Mouse (Mus musculus) liver, embryonic 15.5 days (tissue): ENCODE measurements around the gene Ccser1. TPM values are rescaled to one million over a fixed set of nuclear protein-coding genes. Genes with fewer than 3 reads are reported as not detected.

ENCODE experiments used
- ATAC-seq: fragments of 200-750 bp; cut with Nextera tagmentation; 2 replicates; pipeline ENCODE4 v1.8.0; 2017; ENCODE audit warnings: moderate number of reproducible peaks, mild to moderate bottlenecking, moderate library complexity; ENCODE audit not compliant: insufficient read depth
- H3K27ac ChIP-seq: fragments of 300-500 bp; sonication (generic); replicated peaks from 2 replicates; pipeline ENCODE4 v1.5.1; 2015; ENCODE audit warnings: mild to moderate bottlenecking, inconsistent platforms
- H3K27me3 ChIP-seq: fragments of 300-500 bp; sonication (generic); 2 replicates; pipeline ENCODE4 v1.6.1; 2015; ENCODE audit warnings: mild to moderate bottlenecking, inconsistent platforms
- H3K36me3 ChIP-seq: fragments of 300-500 bp; sonication (generic); replicated peaks from 2 replicates; pipeline ENCODE4 v1.6.1; 2015; ENCODE audit warnings: moderate library complexity, mild to moderate bottlenecking, inconsistent platforms
- H3K4me1 ChIP-seq: fragments of 300-500 bp; sonication (generic); replicated peaks from 2 replicates; pipeline ENCODE4 v1.6.1; 2015; ENCODE audit warnings: inconsistent platforms
- H3K4me2 ChIP-seq: fragments of 300-500 bp; sonication (generic); 2 replicates; pipeline ENCODE4 v1.6.1; 2015; ENCODE audit warnings: moderate library complexity, mild to moderate bottlenecking, inconsistent platforms
- H3K4me3 ChIP-seq: fragments of 300-500 bp; sonication (generic); replicated peaks from 2 replicates; pipeline ENCODE4 v1.5.1; 2015; ENCODE audit warnings: mild to moderate bottlenecking, inconsistent platforms
- H3K9ac ChIP-seq: fragments of 300-500 bp; sonication (generic); 2 replicates; pipeline ENCODE4 v1.6.1; 2015; ENCODE audit warnings: moderate library complexity, mild to moderate bottlenecking, inconsistent platforms
- H3K9me3 ChIP-seq: fragments of 300-500 bp; sonication (generic); replicated peaks from 2 replicates; pipeline ENCODE4 v1.6.1; 2016; ENCODE audit warnings: inconsistent platforms
- WGBS: fragments of 180-500 bp; shearing (Covaris S2); methylation state at CpG from one replicate; pipeline ENCODE4 v1.1.7; 2015; ENCODE audit warnings: mixed read lengths; ENCODE audit not compliant: insufficient replicate concordance; 5-methylcytosine and 5-hydroxymethylcytosine counted together
- polyA plus RNA-seq: library from polyadenylated mRNA; unstranded; fragments of >200 nt; fragmentation: Nextera tagmentation; extraction: Ambion mirVana; gene quantifications from 2 replicates; pipeline ENCODE4 v1.2.1, GENCODE M21; 2015

Gene Ccser1
- polyA plus RNA-seq, 1 experiment from 2014 or later: 0.23 TPM

- Histone ChIP-seq H3K4me3 (no peak overlapping the region), H3K9me3 (no peaks in the 10 kb centered on the region; the same call in 1 of the 2 replicates), H3K27me3 (no peaks in the 10 kb centered on the region), H3K27ac (no peak overlapping the region), H3K4me2 (no peak overlapping the region), H3K36me3 (no peaks in the 10 kb centered on the region), H3K9ac (no peak overlapping the region), H3K4me1 (no peaks in the 10 kb centered on the region)
- no peak for ATAC-seq
- WGBS: 76% methylated on average over 7 of the region's 7 CpGs
These were observed 363.4 kb downstream of the Ccser1 start for GRCm38 (mm10) chr6:61543459-61544044.

GRCm38 (mm10) chr6:61567551-61567950 lies 387.4 kb downstream of the Ccser1 start:
- H3K4me2 ChIP-seq: no peak overlapping the region
- no peak for ATAC-seq
- H3K4me3 ChIP-seq: no peak overlapping the region
- no peaks in the 10 kb centered on the region for H3K27me3 ChIP-seq
- H3K9ac ChIP-seq: no peak overlapping the region
- no peak overlapping the region for H3K27ac ChIP-seq
- H3K4me1 ChIP-seq: no peaks in the 10 kb centered on the region
- H3K36me3 ChIP-seq: no peaks in the 10 kb centered on the region
- WGBS: 44% methylated on average over 2 of the region's 2 CpGs
- no peaks in the 10 kb centered on the region for H3K9me3 ChIP-seq

- Histone ChIP-seq H3K4me3 (no peak overlapping the region), H3K36me3 (no peaks in the 10 kb centered on the region), H3K9ac (no peak overlapping the region), H3K4me1 (no peaks in the 10 kb centered on the region), H3K4me2 (no peak overlapping the region), H3K27me3 (no peaks in the 10 kb centered on the region), H3K27ac (no peak overlapping the region), H3K9me3 (no peaks in the 10 kb centered on the region)
- ATAC-seq: no peak
- WGBS: 62% methylated on average over 8 of the region's 8 CpGs
These were observed 387.8 kb downstream of the Ccser1 start for GRCm38 (mm10) chr6:61567967-61568366.

GRCm38 (mm10) chr6:61581696-61582095 lies 401.6 kb downstream of the Ccser1 start:
- no peaks in the 10 kb centered on the region for H3K27me3 ChIP-seq
- H3K9ac ChIP-seq: no peak overlapping the region
- no peaks in the 10 kb centered on the region for H3K36me3 ChIP-seq
- ATAC-seq: no peak
- no peak overlapping the region for H3K4me2 ChIP-seq
- H3K9me3 ChIP-seq: no peaks in the 10 kb centered on the region
- no peaks in the 10 kb centered on the region for H3K4me1 ChIP-seq
- no peak overlapping the region for H3K4me3 ChIP-seq
- H3K27ac ChIP-seq: no peak overlapping the region

GRCm38 (mm10) chr6:61588999-61589398 lies 408.9 kb downstream of the Ccser1 start:
- no peak overlapping the region for H3K27ac ChIP-seq
- WGBS: 60% methylated on average over 2 of the region's 2 CpGs
- ATAC-seq: no peak

GRCm38 (mm10) chr6:61601911-61602310 lies 421.8 kb downstream of the Ccser1 start:
- no peaks in the 10 kb centered on the region for H3K9me3 ChIP-seq
- H3K9ac ChIP-seq: no peak overlapping the region
- H3K27me3 ChIP-seq: no peaks in the 10 kb centered on the region
- WGBS: 73% methylated on average over 5 of the region's 5 CpGs
- H3K27ac ChIP-seq: no peak overlapping the region
- no peak for ATAC-seq
- no peaks in the 10 kb centered on the region for H3K36me3 ChIP-seq
- H3K4me3 ChIP-seq: no peak overlapping the region
- H3K4me1 ChIP-seq: no peaks in the 10 kb centered on the region
- H3K4me2 ChIP-seq: no peak overlapping the region

More at GRCm38 (mm10) chr6:61588999-61589398, 408.9 kb downstream of the Ccser1 start:
- no peaks in the 10 kb centered on the region for H3K36me3 ChIP-seq
- no peak overlapping the region for H3K4me2 ChIP-seq
- H3K27me3 ChIP-seq: no peaks in the 10 kb centered on the region
- H3K4me3 ChIP-seq: no peak overlapping the region
- no peaks in the 10 kb centered on the region for H3K4me1 ChIP-seq
- H3K9me3 ChIP-seq: no peaks in the 10 kb centered on the region
- no peak overlapping the region for H3K9ac ChIP-seq

- no peak overlapping the region for H3K4me2 ChIP-seq
- no peaks in the 10 kb centered on the region for H3K27me3 ChIP-seq
- H3K9me3 ChIP-seq: no peaks in the 10 kb centered on the region
- H3K27ac ChIP-seq: no peak overlapping the region
- no peak overlapping the region for H3K4me3 ChIP-seq
- H3K4me1 ChIP-seq: no peaks in the 10 kb centered on the region
- 55% methylated on average over 4 of the region's 4 CpGs for WGBS
- no peaks in the 10 kb centered on the region for H3K36me3 ChIP-seq
- ATAC-seq: no peak
- H3K9ac ChIP-seq: no peak overlapping the region
These were observed 434.8 kb downstream of the Ccser1 start for GRCm38 (mm10) chr6:61614920-61615319.

GRCm38 (mm10) chr6:61621707-61622106 lies 441.6 kb downstream of the Ccser1 start:
- no peak for ATAC-seq
- WGBS: 51% methylated on average over 3 of the region's 3 CpGs
- Histone ChIP-seq H3K36me3 (no peaks in the 10 kb centered on the region), H3K27ac (no peak overlapping the region), H3K4me3 (no peak overlapping the region), H3K4me1 (no peaks in the 10 kb centered on the region), H3K4me2 (no peak overlapping the region), H3K9me3 (no peaks in the 10 kb centered on the region), H3K9ac (no peak overlapping the region), H3K27me3 (no peaks in the 10 kb centered on the region)

GRCm38 (mm10) chr6:61661414-61661813 lies 481.3 kb downstream of the Ccser1 start:
- Histone ChIP-seq H3K4me2 (no peak overlapping the region), H3K36me3 (no peaks in the 10 kb centered on the region), H3K9ac (no peak overlapping the region), H3K27me3 (no peaks in the 10 kb centered on the region), H3K27ac (no peak overlapping the region), H3K4me3 (no peak overlapping the region), H3K4me1 (no peaks in the 10 kb centered on the region), H3K9me3 (no peaks in the 10 kb centered on the region)
- ATAC-seq: no peak

GRCm38 (mm10) chr6:61664572-61664971 lies 484.4 kb downstream of the Ccser1 start:
- H3K4me1 ChIP-seq: no peaks in the 10 kb centered on the region
- H3K36me3 ChIP-seq: no peaks in the 10 kb centered on the region
- WGBS: 73% methylated on average over 1 of the region's 1 CpGs
- H3K9ac ChIP-seq: no peak overlapping the region
- H3K4me2 ChIP-seq: no peak overlapping the region
- H3K27ac ChIP-seq: no peak overlapping the region
- no peak for ATAC-seq
- H3K4me3 ChIP-seq: no peak overlapping the region
- no peaks in the 10 kb centered on the region for H3K27me3 ChIP-seq
- no peaks in the 10 kb centered on the region for H3K9me3 ChIP-seq

GRCm38 (mm10) chr6:61687002-61687401 lies 506.9 kb downstream of the Ccser1 start:
- no peak overlapping the region for H3K9ac ChIP-seq
- H3K4me3 ChIP-seq: no peak overlapping the region
- H3K4me1 ChIP-seq: no peaks in the 10 kb centered on the region
- H3K27ac ChIP-seq: no peak overlapping the region
- no peaks in the 10 kb centered on the region for H3K36me3 ChIP-seq
- no peaks in the 10 kb centered on the region for H3K27me3 ChIP-seq
- H3K9me3 ChIP-seq: no peaks in the 10 kb centered on the region
- no peak overlapping the region for H3K4me2 ChIP-seq
- no peak for ATAC-seq
- WGBS: 19% methylated on average over 2 of the region's 2 CpGs

- 71% methylated on average over 7 of the region's 7 CpGs for WGBS
These were observed 522.9 kb downstream of the Ccser1 start for GRCm38 (mm10) chr6:61703003-61703402.

More at GRCm38 (mm10) chr6:61703003-61703402, 522.9 kb downstream of the Ccser1 start:
- Histone ChIP-seq H3K4me2 (no peak overlapping the region), H3K4me1 (no peaks in the 10 kb centered on the region), H3K9me3 (no peaks in the 10 kb centered on the region), H3K27me3 (no peaks in the 10 kb centered on the region), H3K4me3 (no peak overlapping the region), H3K9ac (no peak overlapping the region), H3K27ac (no peak overlapping the region), H3K36me3 (no peaks in the 10 kb centered on the region)
- ATAC-seq: no peak
